Mouse (Mus musculus) intestine, embryonic 15.5 days (tissue): ENCODE data around the gene Ly6g6c. TPM values are rescaled to one million over a fixed set of nuclear protein-coding genes. Genes with fewer than 3 reads are reported as not detected.

Experiments used
- ATAC-seq: fragments of 200-750 bp; cut with Nextera tagmentation; 2 replicates; pipeline ENCODE4 v1.8.0; 2017; ENCODE audit warnings: moderate TSS enrichment, moderate library complexity
- H3K27ac ChIP-seq: fragments of 300-500 bp; sonication (generic); 2 replicates; pipeline ENCODE4 v1.5.1; 2015; ENCODE audit warnings: mild to moderate bottlenecking, inconsistent platforms
- H3K27me3 ChIP-seq: fragments of 300-500 bp; sonication (generic); replicated peaks from 2 replicates; pipeline ENCODE4 v1.6.1; 2015; ENCODE audit warnings: inconsistent platforms
- H3K36me3 ChIP-seq: fragments of 300-500 bp; sonication (generic); 2 replicates; pipeline ENCODE4 v1.6.1; 2015; ENCODE audit warnings: inconsistent platforms
- H3K4me1 ChIP-seq: fragments of 300-500 bp; sonication (generic); replicated peaks from 2 replicates; pipeline ENCODE4 v1.6.1; 2015; ENCODE audit warnings: inconsistent platforms
- H3K4me2 ChIP-seq: fragments of 300-500 bp; sonication (generic); replicated peaks from 2 replicates; pipeline ENCODE4 v1.6.1; 2015; ENCODE audit warnings: mild to moderate bottlenecking, inconsistent platforms
- H3K4me3 ChIP-seq: fragments of 300-500 bp; sonication (generic); replicated peaks from 2 replicates; pipeline ENCODE4 v1.5.1; 2015; ENCODE audit warnings: inconsistent platforms
- H3K9ac ChIP-seq: fragments of 300-500 bp; sonication (generic); 2 replicates; pipeline ENCODE4 v1.6.1; 2015; ENCODE audit warnings: inconsistent platforms
- H3K9me3 ChIP-seq: fragments of 300-500 bp; sonication (generic); 2 replicates; pipeline ENCODE4 v1.6.1; 2016; ENCODE audit warnings: inconsistent platforms
- whole genome bisulfite sequencing: fragments of 180-500 bp; shearing (Covaris S2); methylation state at CpG from one replicate; pipeline ENCODE4 v1.1.7; 2015; 5-methylcytosine and 5-hydroxymethylcytosine counted together
- polyA plus RNA-seq: library from polyadenylated mRNA; unstranded; fragments of >200 nt; fragmentation: Nextera tagmentation; extraction: Ambion mirVana; gene quantifications from 2 replicates; pipeline ENCODE4 v1.2.1, GENCODE M21; 2015

Gene Ly6g6c
- polyA plus RNA-seq, 1 experiment from 2014 or later: not detected

DNA sequence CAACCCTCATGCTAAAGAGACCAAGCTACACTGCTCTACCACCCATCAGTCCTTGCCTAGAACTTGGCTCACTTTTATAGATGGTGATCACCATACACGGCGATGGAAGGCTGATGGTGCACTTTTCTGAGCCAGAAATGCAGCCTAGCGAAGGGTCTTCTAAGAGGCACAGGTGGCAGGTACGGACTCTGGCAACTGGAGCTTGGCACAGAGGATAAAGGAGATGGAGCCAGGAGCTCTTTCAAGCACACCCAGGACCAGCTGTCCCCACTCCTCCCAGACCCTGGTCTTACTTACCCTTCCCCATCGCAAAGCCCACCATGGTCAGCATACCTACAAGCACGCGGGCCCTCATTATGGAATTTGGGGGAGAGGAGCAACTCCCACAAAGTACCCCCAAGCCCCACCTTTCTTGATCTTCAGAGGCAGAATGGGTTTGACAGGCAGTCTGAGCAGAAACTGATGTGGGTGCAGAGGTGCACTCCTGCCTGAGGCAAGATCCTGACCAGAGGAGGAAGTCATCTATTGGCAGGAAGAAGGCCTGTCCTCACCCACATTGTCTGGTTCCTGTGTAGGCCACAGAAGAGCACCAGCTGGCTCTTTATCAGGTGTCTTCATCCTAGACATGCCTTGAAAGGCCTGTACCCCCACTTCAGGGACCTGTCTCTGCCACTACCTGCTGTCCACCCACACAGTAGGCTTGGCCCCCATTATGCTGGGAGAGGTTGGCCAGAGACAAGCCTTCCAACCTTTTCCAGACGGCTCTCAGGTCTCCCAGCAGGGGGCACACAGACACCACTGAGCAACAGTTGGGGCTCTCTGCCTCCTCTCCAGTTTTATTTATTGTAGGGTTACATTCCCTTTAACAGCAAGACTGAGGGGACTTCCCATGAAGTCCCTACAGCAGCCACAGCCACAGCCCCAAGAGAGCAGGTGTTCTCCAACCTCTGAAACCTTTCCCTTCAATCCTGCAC, 50.1 kb downstream of the Ly6g6c start, which contains the start of gene Ly6g5b:
Ly6g5b (minus strand) TSS at position 383 of the 974 bp plus-strand sequence.
- Histone ChIP-seq H3K9me3 (no peaks in the 10 kb centered on the region), H3K4me2 (no peak within 1 kb of the TSS), H3K9ac (no peak within 1 kb of the TSS), H3K27me3 (no peaks in the 10 kb centered on the region), H3K27ac (no peak within 1 kb of the TSS), H3K4me1 (peaks cover 8% of the 10 kb centered on the region), H3K4me3 (no peak within 1 kb of the TSS), H3K36me3 (peaks cover 33% of the 10 kb centered on the region)
- WGBS: 87% methylated on average over 8 of the region's 8 CpGs
- no peak for ATAC-seq

Other genes starting within 250 kb of the Ly6g6c start
- 25.1 and 30.3 TPM in 2 replicates for gene Stk19, start 228.4 kb upstream of the Ly6g6c start, polyA plus RNA-seq
- 51.8 and 58.6 TPM in 2 replicates for gene Dxo, start 228.4 kb upstream of the Ly6g6c start, polyA plus RNA-seq
- 39.9 and 42.5 TPM in 2 replicates for gene Skiv2l, start 215.2 kb upstream of the Ly6g6c start, polyA plus RNA-seq
- gene Nelfe, start 215.0 kb upstream of the Ly6g6c start, polyA plus RNA-seq: 98.4 and 106 TPM in 2 replicates
- 52.1 and 63.5 TPM in 2 replicates for gene Cfb, start 202.9 kb upstream of the Ly6g6c start, polyA plus RNA-seq
- gene Zbtb12, start 185.9 kb upstream of the Ly6g6c start, polyA plus RNA-seq: 2.5 and 2.8 TPM in 2 replicates
- not detected in 2 replicates for gene Gm20547, start 183.3 kb upstream of the Ly6g6c start, polyA plus RNA-seq
- 14.9 and 16.0 TPM in 2 replicates for gene C2, start 167.1 kb upstream of the Ly6g6c start, polyA plus RNA-seq
- 61.2 and 67.6 TPM in 2 replicates for gene Ehmt2, start 166.9 kb upstream of the Ly6g6c start, polyA plus RNA-seq
- 56.2 and 60.4 TPM in 2 replicates for gene Slc44a4, start 150.9 kb upstream of the Ly6g6c start, polyA plus RNA-seq
- 118 and 134 TPM in 2 replicates for gene Neu1, start 134.1 kb upstream of the Ly6g6c start, polyA plus RNA-seq
- 0.43 TPM in 2 replicates for gene Hspa1b, start 106.2 kb upstream of the Ly6g6c start, polyA plus RNA-seq
- not detected in 2 replicates for gene Gm20481, start 95.5 kb upstream of the Ly6g6c start, polyA plus RNA-seq
- gene Hspa1a, start 93.2 kb upstream of the Ly6g6c start, polyA plus RNA-seq: 6.2 and 6.3 TPM in 2 replicates
- 0.16 and 0.78 TPM in 2 replicates for gene Hspa1l, start 92.7 kb upstream of the Ly6g6c start, polyA plus RNA-seq
- 187 and 190 TPM in 2 replicates for gene Lsm2, start 83.5 kb upstream of the Ly6g6c start, polyA plus RNA-seq
- 117 and 141 TPM in 2 replicates for gene Vars, start 64.4 kb upstream of the Ly6g6c start, polyA plus RNA-seq
- gene Vwa7, start 48.8 kb upstream of the Ly6g6c start, polyA plus RNA-seq: 0.21 and 0.35 TPM in 2 replicates
- gene Sapcd1, start 37.4 kb upstream of the Ly6g6c start, polyA plus RNA-seq: 11.4 and 13.5 TPM in 2 replicates
- 3.0 and 3.1 TPM in 2 replicates for gene Msh5, start 18.6 kb upstream of the Ly6g6c start, polyA plus RNA-seq
- gene Clic1, start 15.4 kb upstream of the Ly6g6c start, polyA plus RNA-seq: 385 and 387 TPM in 2 replicates
- gene Ddah2, start 6.4 kb upstream of the Ly6g6c start, polyA plus RNA-seq: 185 and 190 TPM in 2 replicates
- gene Mpig6b, start 796 bp downstream of the Ly6g6c start, polyA plus RNA-seq: 0.23 and 0.35 TPM in 2 replicates
- 1.9 and 2.6 TPM in 2 replicates for gene Ly6g6e, start 11.5 kb downstream of the Ly6g6c start, polyA plus RNA-seq
- 5.8 and 5.9 TPM in 2 replicates for gene Ly6g6d, start 12.7 kb downstream of the Ly6g6c start, polyA plus RNA-seq
- 0.24 and 0.33 TPM in 2 replicates for gene Ly6g6f, start 20.2 kb downstream of the Ly6g6c start, polyA plus RNA-seq
- gene Abhd16a, start 23.9 kb downstream of the Ly6g6c start, polyA plus RNA-seq: 92.1 and 96.4 TPM in 2 replicates
- gene Ly6g5c, start 42.9 kb downstream of the Ly6g6c start, polyA plus RNA-seq: not detected in 2 replicates
- gene Ly6g5b, start 50.0 kb downstream of the Ly6g6c start, polyA plus RNA-seq: 0.83 and 0.85 TPM in 2 replicates
- 17.7 and 19.1 TPM in 2 replicates for gene Gpank1, start 56.1 kb downstream of the Ly6g6c start, polyA plus RNA-seq
- 248 and 271 TPM in 2 replicates for gene Csnk2b, start 56.7 kb downstream of the Ly6g6c start, polyA plus RNA-seq
- gene D17H6S53E, start 61.0 kb downstream of the Ly6g6c start, polyA plus RNA-seq: 13.6 and 13.7 TPM in 2 replicates
- 10.4 and 13.7 TPM in 2 replicates for gene Apom, start 66.7 kb downstream of the Ly6g6c start, polyA plus RNA-seq
- gene Bag6, start 69.8 kb downstream of the Ly6g6c start, polyA plus RNA-seq: 45.2 and 46.4 TPM in 2 replicates
- 125 and 131 TPM in 2 replicates for gene Prrc2a, start 99.5 kb downstream of the Ly6g6c start, polyA plus RNA-seq
- 20.6 and 21.7 TPM in 2 replicates for gene Aif1, start 110.7 kb downstream of the Ly6g6c start, polyA plus RNA-seq
- gene Lst1, start 123.1 kb downstream of the Ly6g6c start, polyA plus RNA-seq: 18.9 and 19.4 TPM in 2 replicates
- 5.0 and 5.2 TPM in 2 replicates for gene Ltb, start 129.1 kb downstream of the Ly6g6c start, polyA plus RNA-seq
- gene Tnf, start 136.6 kb downstream of the Ly6g6c start, polyA plus RNA-seq: 0.19 TPM in 1 of 2 replicates, not detected in the other
- 1.1 TPM in 2 replicates for gene Lta, start 140.0 kb downstream of the Ly6g6c start, polyA plus RNA-seq
- gene Gm16181, start 155.4 kb downstream of the Ly6g6c start, polyA plus RNA-seq: 0.59 and 0.81 TPM in 2 replicates
- 4.1 and 4.3 TPM in 2 replicates for gene Atp6v1g2, start 168.3 kb downstream of the Ly6g6c start, polyA plus RNA-seq
- 9.9 and 11.0 TPM in 2 replicates for gene Nfkbil1, start 170.4 kb downstream of the Ly6g6c start, polyA plus RNA-seq
- 382 and 388 TPM in 2 replicates for gene Ddx39b, start 176.4 kb downstream of the Ly6g6c start, polyA plus RNA-seq
- 148 and 190 TPM in 2 replicates for gene H2-D1, start 197.3 kb downstream of the Ly6g6c start, polyA plus RNA-seq